Mouse (Mus musculus): Measurements from ENCODE around the gene Zkscan17. TPM values are rescaled to one million over a fixed set of nuclear protein-coding genes. Genes with fewer than 3 reads are reported as not detected.

Zkscan17 gene
- polyA plus RNA-seq, 1 experiment, result 63.0 TPM

GRCm38 (mm10) chr11:59531562-59531961 is 5.0 kb upstream of the Zkscan17 start:
- no peak for TF ChIP-seq GATA1 (IDR thresholded peaks at IDR 0.05; ENCODE audit: low read length)

GRCm38 (mm10) chr11:59530870-59531535 is 4.5 kb upstream of the Zkscan17 start:
- no peak for TF ChIP-seq GATA1 (IDR thresholded peaks at IDR 0.05; ENCODE audit: low read length)

GRCm38 (mm10) chr11:59530221-59530620 is 3.7 kb upstream of the Zkscan17 start:
- no peak for TF ChIP-seq GATA1 (IDR thresholded peaks at IDR 0.05; ENCODE audit: low read length)

- TF ChIP-seq GATA1 (IDR thresholded peaks at IDR 0.05; ENCODE audit: low read length), result no peak
Observed at GRCm38 (mm10) chr11:59525237-59525636, 1.3 kb downstream of the Zkscan17 start.

- no peak for TF ChIP-seq GATA1 (IDR thresholded peaks at IDR 0.05; ENCODE audit: low read length)
Observed at GRCm38 (mm10) chr11:59524150-59524549, 2.4 kb downstream of the Zkscan17 start.

- no peak for TF ChIP-seq GATA1 (IDR thresholded peaks at IDR 0.05; ENCODE audit: low read length)
Observed at GRCm38 (mm10) chr11:59519741-59520495, 6.6 kb downstream of the Zkscan17 start.

GRCm38 (mm10) chr11:59518226-59518625 is 8.3 kb downstream of the Zkscan17 start:
- no peak for TF ChIP-seq GATA1 (IDR thresholded peaks at IDR 0.05; ENCODE audit: low read length)

- no peak for TF ChIP-seq GATA1 (IDR thresholded peaks at IDR 0.05; ENCODE audit: low read length)
Observed at GRCm38 (mm10) chr11:59517441-59517840, 9.1 kb downstream of the Zkscan17 start.

GRCm38 (mm10) chr11:59514789-59515188 is 11.8 kb downstream of the Zkscan17 start:
- TF ChIP-seq GATA1 (IDR thresholded peaks at IDR 0.05; ENCODE audit: low read length), result no peak

- TF ChIP-seq GATA1 (IDR thresholded peaks at IDR 0.05; ENCODE audit: low read length), result no peak
Observed at GRCm38 (mm10) chr11:59514381-59514780, 12.2 kb downstream of the Zkscan17 start.

GRCm38 (mm10) chr11:59513556-59513955 is 13.0 kb downstream of the Zkscan17 start:
- no peak for TF ChIP-seq GATA1 (IDR thresholded peaks at IDR 0.05; ENCODE audit: low read length)

- no peak for TF ChIP-seq GATA1 (IDR thresholded peaks at IDR 0.05; ENCODE audit: low read length)
Observed at GRCm38 (mm10) chr11:59512733-59513132, 13.8 kb downstream of the Zkscan17 start.

- no peak for TF ChIP-seq GATA1 (IDR thresholded peaks at IDR 0.05; ENCODE audit: low read length)
Observed at GRCm38 (mm10) chr11:59511558-59511957, 15.0 kb downstream of the Zkscan17 start.

GRCm38 (mm10) chr11:59506713-59507074 is 19.9 kb downstream of the Zkscan17 start:
- no peak for TF ChIP-seq GATA1 (IDR thresholded peaks at IDR 0.05; ENCODE audit: low read length)

- no peak for TF ChIP-seq GATA1 (IDR thresholded peaks at IDR 0.05; ENCODE audit: low read length)
Observed at GRCm38 (mm10) chr11:59505839-59506712, 20.5 kb downstream of the Zkscan17 start.

GRCm38 (mm10) chr11:59505351-59505838 is 21.2 kb downstream of the Zkscan17 start:
- TF ChIP-seq GATA1 (IDR thresholded peaks at IDR 0.05; ENCODE audit: low read length), result no peak
